Mouse (Mus musculus) MN1 (cell line): ENCODE data around the gene Mamdc4.
A peak's percentile ranks its signal among the peaks of the same experiment; 100 is the strongest.

Experiments
- DNase-seq: peaks from one replicate; pipeline ENCODE4 v3.0.0-alpha.2; 2016; ENCODE audit warnings: low spot score

The Mamdc4 gene

GRCm38 (mm10) chr2:25574579-25575431 is at the start of gene Mamdc4, which contains the start of gene Phpt1:
TSS of gene Mamdc4 (minus strand) at chr2:25574845.
TSS of gene Phpt1 (minus strand) at chr2:25575224.
- DNase-seq, result peak; percentile 96

GRCm38 (mm10) chr2:25621229-25622200 is 46.9 kb upstream of the Mamdc4 start, which contains the start of gene Tmem141:
TSS of gene Tmem141 (minus strand) at chr2:25622005.
- no peak for DNase-seq

GRCm38 (mm10) chr2:25620852-25621228 is 46.2 kb upstream of the Mamdc4 start:
- no peak for DNase-seq

- no peak for DNase-seq
These were observed 45.7 kb upstream of the Mamdc4 start for GRCm38 (mm10) chr2:25620386-25620785.

- no peak for DNase-seq
These were observed 42.9 kb upstream of the Mamdc4 start, which contains the start of gene Ccdc183 for GRCm38 (mm10) chr2:25617578-25617977. TSS of gene Ccdc183 (minus strand) at chr2:25617678.

GRCm38 (mm10) chr2:25616398-25616797 is 41.8 kb upstream of the Mamdc4 start:
- no peak for DNase-seq

- no peak for DNase-seq
These were observed 34.0 kb upstream of the Mamdc4 start for GRCm38 (mm10) chr2:25608671-25609070.

GRCm38 (mm10) chr2:25607761-25608622 is 33.3 kb upstream of the Mamdc4 start, which contains the start of gene Rabl6:
TSS of gene Rabl6 (minus strand) at chr2:25608521.
- DNase-seq, result peak; percentile 89

- DNase-seq, result no peak
These were observed 27.9 kb upstream of the Mamdc4 start for GRCm38 (mm10) chr2:25602526-25602925.

GRCm38 (mm10) chr2:25600037-25600436 is 25.4 kb upstream of the Mamdc4 start:
- DNase-seq, result no peak

GRCm38 (mm10) chr2:25598749-25599148 is 24.1 kb upstream of the Mamdc4 start:
- DNase-seq, result no peak

GRCm38 (mm10) chr2:25596765-25597510 is 22.3 kb upstream of the Mamdc4 start:
- no peak for DNase-seq

- peak; percentile 24 for DNase-seq
These were observed 17.2 kb upstream of the Mamdc4 start for GRCm38 (mm10) chr2:25591863-25592262.

GRCm38 (mm10) chr2:25588227-25588907 is 13.7 kb upstream of the Mamdc4 start:
- DNase-seq, result no peak

- DNase-seq, result no peak
These were observed 12.6 kb upstream of the Mamdc4 start for GRCm38 (mm10) chr2:25587290-25587689.

- DNase-seq, result no peak
These were observed 11.0 kb upstream of the Mamdc4 start for GRCm38 (mm10) chr2:25585601-25586000.

- DNase-seq, result no peak
These were observed 10.2 kb upstream of the Mamdc4 start for GRCm38 (mm10) chr2:25584856-25585255.

- no peak for DNase-seq
These were observed 9.5 kb upstream of the Mamdc4 start for GRCm38 (mm10) chr2:25584152-25584551.

GRCm38 (mm10) chr2:25583571-25583970 is 8.9 kb upstream of the Mamdc4 start:
- no peak for DNase-seq

GRCm38 (mm10) chr2:25583120-25583481 is 8.5 kb upstream of the Mamdc4 start:
- no peak for DNase-seq
